Mouse (Mus musculus) heart, embryonic 12.5 days (tissue): ENCODE results near the gene Mpp3. TPM values are rescaled to one million over a fixed set of nuclear protein-coding genes. Genes with fewer than 3 reads are reported as not detected.

Experiments
- ATAC-seq: fragments of 200-750 bp; cut with Nextera tagmentation; 2 replicates; pipeline ENCODE4 v1.8.0; 2017; ENCODE audit warnings: moderate TSS enrichment, moderate library complexity; ENCODE audit not compliant: insufficient number of reproducible peaks, low FRiP score
- H3K27ac ChIP-seq: fragments of 300-500 bp; sonication (generic); 2 replicates; pipeline ENCODE4 v1.5.1; 2016; ENCODE audit warnings: mild to moderate bottlenecking, moderate library complexity; ENCODE audit not compliant: poor library complexity, severe bottlenecking
- H3K27me3 ChIP-seq: fragments of 300-500 bp; sonication (generic); replicated peaks from 2 replicates; pipeline ENCODE4 v1.6.1; 2016; ENCODE audit warnings: mild to moderate bottlenecking, moderate library complexity
- H3K36me3 ChIP-seq: fragments of 300-500 bp; sonication (generic); 2 replicates; pipeline ENCODE4 v1.6.1; 2016; ENCODE audit warnings: mild to moderate bottlenecking, moderate library complexity
- H3K4me1 ChIP-seq: fragments of 300-500 bp; sonication (generic); replicated peaks from 2 replicates; pipeline ENCODE4 v1.6.1; 2016; ENCODE audit warnings: mild to moderate bottlenecking
- H3K4me2 ChIP-seq: fragments of 300-500 bp; sonication (generic); 2 replicates; pipeline ENCODE4 v1.6.1; 2016; ENCODE audit warnings: mild to moderate bottlenecking, moderate library complexity
- H3K4me3 ChIP-seq: fragments of 300-500 bp; sonication (generic); 2 replicates; pipeline ENCODE4 v1.5.1; 2016; ENCODE audit warnings: mild to moderate bottlenecking
- H3K9ac ChIP-seq: fragments of 300-500 bp; sonication (generic); 2 replicates; pipeline ENCODE4 v1.6.1; 2016; ENCODE audit warnings: mild to moderate bottlenecking, moderate library complexity
- H3K9me3 ChIP-seq: fragments of 300-500 bp; sonication (generic); replicated peaks from 2 replicates; pipeline ENCODE4 v1.6.1; 2016; ENCODE audit warnings: mild to moderate bottlenecking, moderate library complexity
- whole genome bisulfite sequencing: fragments of 180-500 bp; shearing (Covaris S2); methylation state at CpG from one replicate; pipeline ENCODE4 v1.1.7; 2016; 5-methylcytosine and 5-hydroxymethylcytosine counted together
- polyA plus RNA-seq: library from polyadenylated mRNA; unstranded; fragments of >200 nt; fragmentation: Nextera tagmentation; extraction: Ambion mirVana; gene quantifications from 2 replicates; pipeline ENCODE4 v1.2.1, GENCODE M21; 2016

Gene Mpp3
- polyA plus RNA-seq, 1 experiment from 2014 or later: 4.1 TPM

DNA sequence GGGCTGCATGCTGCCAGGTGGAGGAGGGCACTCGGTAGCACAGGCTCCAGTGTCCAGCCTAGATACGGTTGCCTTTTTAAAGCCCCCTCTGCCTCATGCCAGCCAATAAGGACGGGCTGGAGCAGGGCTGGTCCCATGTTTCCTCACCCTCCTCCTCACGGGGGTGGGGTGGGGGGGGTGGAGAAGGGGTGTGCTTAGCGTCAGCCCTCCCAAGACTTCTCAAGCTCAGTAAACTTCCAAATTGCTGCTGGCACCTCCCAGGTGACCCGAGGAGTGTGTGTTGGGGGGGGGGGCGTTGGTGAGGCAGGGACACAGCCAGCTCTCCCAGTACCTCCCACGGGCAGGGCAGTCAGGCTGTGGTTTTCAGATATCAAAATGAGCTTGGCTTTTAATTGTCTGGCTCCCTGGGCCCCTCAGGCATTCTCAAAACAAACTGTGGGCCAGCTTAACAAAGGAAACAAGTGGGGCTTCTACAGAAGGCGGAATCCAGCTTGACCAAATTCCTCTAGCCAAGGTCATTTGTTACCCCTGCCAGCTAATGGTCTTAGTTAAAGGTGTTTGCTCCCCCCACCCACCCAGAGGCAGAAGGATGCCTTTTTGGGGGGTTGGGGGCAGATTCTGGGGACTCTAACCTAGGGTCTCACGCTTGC is 61.2 kb downstream of the Mpp3 start, which contains the start of gene Sost:
Gene Sost (minus strand): TSS at position 51 of the 650 bp plus-strand sequence.
- H3K4me2 ChIP-seq: peak within 1 kb of the TSS; percentile 93
- peaks cover 57% of the 10 kb centered on the region for H3K27me3 ChIP-seq
- peaks cover 4% of the 10 kb centered on the region; the same call in 1 of the 2 replicates for H3K36me3 ChIP-seq
- H3K9ac ChIP-seq: peak within 1 kb of the TSS; percentile 34; the same call in 1 of the 2 replicates
- H3K4me1 ChIP-seq: peaks cover 51% of the 10 kb centered on the region
- no peak for ATAC-seq
- 20% methylated on average over 10 of the region's 10 CpGs for WGBS
- H3K4me3 ChIP-seq: peak within 1 kb of the TSS; percentile 16; the same call in 1 of the 2 replicates
- H3K27ac ChIP-seq: peak within 1 kb of the TSS; percentile 7; the same call in 1 of the 2 replicates
- no peaks in the 10 kb centered on the region for H3K9me3 ChIP-seq

DNA sequence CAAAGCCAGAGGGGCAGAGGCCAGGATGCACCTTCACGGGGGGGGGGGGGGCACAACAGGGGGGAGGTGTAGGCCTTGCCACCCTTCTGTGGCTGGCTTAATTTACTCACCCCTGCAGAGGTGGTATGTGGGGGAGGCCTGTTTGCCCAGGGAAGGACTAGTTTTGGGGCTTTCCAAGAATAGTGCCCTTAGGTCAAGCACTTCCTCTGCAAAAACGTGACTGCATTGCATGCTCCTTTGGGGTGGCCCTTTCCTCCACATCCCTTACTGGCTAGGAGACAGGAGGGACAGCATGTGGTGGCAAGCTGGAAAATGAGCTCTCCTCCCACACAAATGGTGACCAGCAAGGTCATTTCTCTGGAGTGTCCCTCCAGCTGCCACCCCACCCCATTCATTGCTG is 62.7 kb downstream of the Mpp3 start:
- Histone ChIP-seq H3K27ac (no peak overlapping the region), H3K4me3 (0 out of 2 replicates have a peak overlapping the region, but pooled peaks have one; percentile 14), H3K27me3 (peaks cover 73% of the 10 kb centered on the region), H3K9me3 (no peaks in the 10 kb centered on the region), H3K9ac (no peak overlapping the region), H3K36me3 (no peaks in the 10 kb centered on the region), H3K4me2 (peak overlapping the region; percentile 93), H3K4me1 (peaks cover 51% of the 10 kb centered on the region)
- no peak for ATAC-seq
- WGBS: 3% methylated on average over 2 of the region's 2 CpGs

DNA sequence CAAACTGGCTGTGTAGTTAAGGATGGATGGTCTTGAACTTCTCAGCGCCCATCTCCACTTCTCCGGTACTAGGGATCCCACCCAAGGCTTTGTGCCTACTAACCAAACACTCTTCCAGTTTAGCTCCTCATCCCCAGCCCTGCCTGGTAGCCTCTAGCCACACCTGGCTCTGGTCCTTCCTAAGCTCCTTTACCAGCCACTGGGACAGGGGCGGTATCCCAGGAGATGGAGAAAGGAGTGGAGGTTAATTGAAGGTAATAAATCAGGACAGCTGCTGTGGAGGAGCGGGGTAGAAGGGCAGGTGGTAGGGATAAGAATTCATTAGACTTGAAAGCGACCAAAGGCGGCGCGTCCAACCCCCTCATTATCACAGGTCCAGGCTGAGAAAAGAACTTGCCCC is 63.6 kb downstream of the Mpp3 start:
- peak overlapping the region; percentile 56 for H3K4me3 ChIP-seq
- H3K27me3 ChIP-seq: peaks cover 79% of the 10 kb centered on the region
- peak overlapping the region; percentile 93 for H3K4me2 ChIP-seq
- no peaks in the 10 kb centered on the region for H3K36me3 ChIP-seq
- H3K27ac ChIP-seq: no peak overlapping the region
- WGBS: 9% methylated on average over 8 of the region's 8 CpGs
- H3K9ac ChIP-seq: peak overlapping the region; percentile 70
- no peaks in the 10 kb centered on the region for H3K9me3 ChIP-seq
- H3K4me1 ChIP-seq: peaks cover 51% of the 10 kb centered on the region
- no peak for ATAC-seq

- peak overlapping the region; percentile 29; the same call in 1 of the 2 replicates for H3K27ac ChIP-seq
- H3K4me3 ChIP-seq: peak overlapping the region; percentile 56
- peaks cover 79% of the 10 kb centered on the region for H3K27me3 ChIP-seq
- H3K4me1 ChIP-seq: peaks cover 51% of the 10 kb centered on the region
- H3K9me3 ChIP-seq: no peaks in the 10 kb centered on the region
- H3K4me2 ChIP-seq: peak overlapping the region; percentile 93
- no peaks in the 10 kb centered on the region for H3K36me3 ChIP-seq
- under 1% methylated on average over 77 of the region's 78 CpGs for WGBS
- peak overlapping the region; percentile 70 for H3K9ac ChIP-seq
- peak; percentile 15; the same call in 1 of the 2 replicates for ATAC-seq
Observed at GRCm38 (mm10) chr11:101963473-101964291, 64.6 kb downstream of the Mpp3 start.

DNA sequence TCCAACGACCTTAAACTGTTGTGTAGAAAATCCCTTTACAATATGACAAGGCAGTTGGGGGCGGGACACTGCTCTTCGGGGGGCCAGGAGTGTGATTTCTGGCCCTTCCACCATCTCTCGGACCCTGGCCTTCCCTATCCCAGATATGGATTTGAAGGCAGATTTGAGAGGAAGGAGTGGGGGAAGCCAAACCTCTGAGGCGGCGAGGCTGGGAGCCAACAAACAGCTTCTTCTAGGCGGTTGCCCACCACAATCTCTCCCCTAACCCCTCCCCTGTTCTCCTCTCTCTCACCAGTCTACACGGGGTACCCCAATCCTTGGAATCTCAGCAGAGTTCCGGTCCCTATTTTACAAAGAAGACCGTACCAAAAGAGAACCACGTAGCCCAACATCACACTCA is 65.2 kb downstream of the Mpp3 start:
- Histone ChIP-seq H3K27ac (peak overlapping the region; percentile 29; the same call in 1 of the 2 replicates), H3K4me2 (peak overlapping the region; percentile 93), H3K9ac (peak overlapping the region; percentile 70), H3K4me3 (peak overlapping the region; percentile 56), H3K27me3 (peaks cover 79% of the 10 kb centered on the region), H3K9me3 (no peaks in the 10 kb centered on the region), H3K4me1 (peaks cover 44% of the 10 kb centered on the region), H3K36me3 (no peaks in the 10 kb centered on the region)
- ATAC-seq: no peak
- 6% methylated on average over 11 of the region's 11 CpGs for WGBS

DNA sequence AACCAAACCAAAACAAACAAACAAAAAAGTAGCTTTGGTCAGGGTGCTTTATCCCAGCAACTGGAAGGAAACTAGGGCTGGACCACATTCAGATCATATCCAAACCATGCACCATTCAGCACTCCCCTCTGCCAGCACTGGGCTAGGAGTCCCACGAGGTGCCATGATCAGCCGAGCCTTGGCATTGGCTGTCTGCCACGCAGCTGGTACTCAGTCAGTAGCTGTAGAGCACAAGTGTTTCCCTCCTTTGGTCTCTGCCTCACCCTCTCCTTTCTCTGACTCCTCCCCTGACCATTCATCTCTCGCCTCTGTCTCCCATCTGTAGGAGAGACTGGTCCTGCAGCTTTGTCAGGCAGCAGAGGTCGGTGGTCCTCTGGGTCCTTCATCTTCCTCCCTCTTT is 70.8 kb downstream of the Mpp3 start:
- peaks cover 24% of the 10 kb centered on the region for H3K4me1 ChIP-seq
- H3K27ac ChIP-seq: no peak overlapping the region
- no peak overlapping the region for H3K4me2 ChIP-seq
- no peak for ATAC-seq
- H3K36me3 ChIP-seq: no peaks in the 10 kb centered on the region
- H3K9me3 ChIP-seq: no peaks in the 10 kb centered on the region
- H3K27me3 ChIP-seq: peaks cover 29% of the 10 kb centered on the region
- no peak overlapping the region for H3K9ac ChIP-seq
- H3K4me3 ChIP-seq: no peak overlapping the region
- 61% methylated on average over 5 of the region's 5 CpGs for WGBS

DNA sequence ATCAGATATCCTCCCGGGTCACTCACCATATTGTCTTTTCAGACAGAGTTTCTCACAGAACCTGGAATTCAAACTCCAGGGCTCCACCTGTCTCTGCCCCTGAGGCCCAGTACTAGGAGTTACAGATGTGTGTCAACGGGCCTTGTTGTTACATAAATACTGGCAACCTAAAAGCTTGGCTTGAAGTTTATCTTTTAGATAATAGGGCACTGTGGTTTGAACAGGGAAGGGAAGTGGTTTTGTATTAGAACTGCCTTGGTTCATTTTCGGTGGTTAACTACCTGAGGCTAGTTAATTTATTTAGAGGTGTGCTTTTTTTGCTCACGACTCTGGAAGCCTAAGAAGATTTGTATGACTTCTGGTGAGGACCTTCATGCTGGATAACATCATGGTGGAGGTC is 74.8 kb downstream of the Mpp3 start:
- 35% methylated on average over 4 of the region's 4 CpGs for WGBS
- H3K9ac ChIP-seq: no peak overlapping the region
- peak overlapping the region; percentile 44; the same call in 1 of the 2 replicates for H3K4me2 ChIP-seq
- peak; percentile 29; the same call in 1 of the 2 replicates for ATAC-seq
- H3K4me3 ChIP-seq: no peak overlapping the region
- H3K4me1 ChIP-seq: peaks cover 48% of the 10 kb centered on the region
- no peaks in the 10 kb centered on the region for H3K9me3 ChIP-seq
- peak overlapping the region; percentile 77 for H3K27ac ChIP-seq
- H3K36me3 ChIP-seq: no peaks in the 10 kb centered on the region
- H3K27me3 ChIP-seq: peaks cover 10% of the 10 kb centered on the region; the same call in 1 of the 2 replicates

GRCm38 (mm10) chr11:101952541-101953341 is 75.5 kb downstream of the Mpp3 start:
- Histone ChIP-seq H3K27me3 (peaks cover 9% of the 10 kb centered on the region; the same call in 1 of the 2 replicates), H3K4me1 (peaks cover 49% of the 10 kb centered on the region), H3K9me3 (no peaks in the 10 kb centered on the region), H3K9ac (no peak overlapping the region; the same call in 1 of the 2 replicates), H3K27ac (peak overlapping the region; percentile 77), H3K36me3 (no peaks in the 10 kb centered on the region), H3K4me2 (peak overlapping the region; percentile 44), H3K4me3 (no peak overlapping the region; the same call in 1 of the 2 replicates)
- 17% methylated on average over 24 of the region's 24 CpGs for WGBS
- peak; percentile 88 for ATAC-seq

- no peak for ATAC-seq
- H3K4me3 ChIP-seq: no peak overlapping the region
- no peak overlapping the region for H3K4me2 ChIP-seq
- H3K4me1 ChIP-seq: peaks cover 49% of the 10 kb centered on the region
- H3K27ac ChIP-seq: no peak overlapping the region
- H3K9me3 ChIP-seq: no peaks in the 10 kb centered on the region
- H3K27me3 ChIP-seq: 0 out of 2 replicates have a peak, but pooled peaks cover 5% of the 10 kb centered on the region
- no peak overlapping the region for H3K9ac ChIP-seq
- no peaks in the 10 kb centered on the region for H3K36me3 ChIP-seq
- 62% methylated on average over 5 of the region's 5 CpGs for WGBS
Observed at GRCm38 (mm10) chr11:101950021-101950420, 78.2 kb downstream of the Mpp3 start.
